Mouse (Mus musculus) stomach, embryonic 15.5 days (tissue): Measurements from ENCODE around the gene Lmx1a. TPM values are rescaled to one million over a fixed set of nuclear protein-coding genes. Genes with fewer than 3 reads are reported as not detected.

Experiments
- ATAC-seq: fragments of 200-750 bp; cut with Nextera tagmentation; 2 replicates; pipeline ENCODE4 v1.8.0; 2017; ENCODE audit warnings: low read depth, moderate number of reproducible peaks, moderate TSS enrichment; ENCODE audit not compliant: insufficient read depth, low FRiP score
- H3K27ac ChIP-seq: fragments of 300-500 bp; sonication (generic); 2 replicates; pipeline ENCODE4 v1.5.1; 2015; ENCODE audit warnings: mild to moderate bottlenecking, inconsistent platforms
- H3K27me3 ChIP-seq: fragments of 300-500 bp; sonication (generic); replicated peaks from 2 replicates; pipeline ENCODE4 v1.6.1; 2015; ENCODE audit warnings: inconsistent platforms
- H3K36me3 ChIP-seq: fragments of 300-500 bp; sonication (generic); 2 replicates; pipeline ENCODE4 v1.6.1; 2015; ENCODE audit warnings: inconsistent platforms
- H3K4me1 ChIP-seq: fragments of 300-500 bp; sonication (generic); 2 replicates; pipeline ENCODE4 v1.6.1; 2015; ENCODE audit warnings: inconsistent platforms
- H3K4me2 ChIP-seq: fragments of 300-500 bp; sonication (generic); 2 replicates; pipeline ENCODE4 v1.6.1; 2015; ENCODE audit warnings: mild to moderate bottlenecking, inconsistent platforms
- H3K4me3 ChIP-seq: fragments of 300-500 bp; sonication (generic); replicated peaks from 2 replicates; pipeline ENCODE4 v1.5.1; 2015; ENCODE audit warnings: inconsistent platforms
- H3K9ac ChIP-seq: fragments of 300-500 bp; sonication (generic); 2 replicates; pipeline ENCODE4 v1.6.1; 2015; ENCODE audit warnings: inconsistent platforms
- H3K9me3 ChIP-seq: fragments of 300-500 bp; sonication (generic); 2 replicates; pipeline ENCODE4 v1.6.1; 2016; ENCODE audit warnings: inconsistent platforms
- WGBS: fragments of 180-500 bp; shearing (Covaris S2); methylation state at CpG from one replicate; pipeline ENCODE4 v1.1.7; 2015; 5-methylcytosine and 5-hydroxymethylcytosine counted together
- polyA plus RNA-seq: library from polyadenylated mRNA; unstranded; fragments of >200 nt; fragmentation: Nextera tagmentation; extraction: Ambion mirVana; gene quantifications from 2 replicates; pipeline ENCODE4 v1.2.1, GENCODE M21; 2015

The Lmx1a gene
- polyA plus RNA-seq, 1 experiment from 2014 or later = 0.18 TPM

- no peak overlapping the region for H3K9ac ChIP-seq
- H3K36me3 ChIP-seq = no peaks in the 10 kb centered on the region
- peaks cover 4% of the 10 kb centered on the region; the same call in 1 of the 2 replicates for H3K27me3 ChIP-seq
- H3K27ac ChIP-seq = no peak overlapping the region
- H3K4me1 ChIP-seq = no peaks in the 10 kb centered on the region
- no peaks in the 10 kb centered on the region for H3K9me3 ChIP-seq
- no peak overlapping the region for H3K4me2 ChIP-seq
- ATAC-seq = no peak
- 37% methylated on average over 4 of the region's 4 CpGs for WGBS
- no peak overlapping the region for H3K4me3 ChIP-seq
These were observed 112.9 kb downstream of the Lmx1a start for GRCm38 (mm10) chr1:167801923-167802322.

GRCm38 (mm10) chr1:167802510-167803271 is 113.7 kb downstream of the Lmx1a start:
- Histone ChIP-seq H3K4me2 (peak overlapping the region; percentile 93), H3K9me3 (no peaks in the 10 kb centered on the region), H3K27ac (no peak overlapping the region), H3K4me1 (no peaks in the 10 kb centered on the region), H3K4me3 (peak overlapping the region; percentile 49), H3K9ac (no peak overlapping the region), H3K36me3 (no peaks in the 10 kb centered on the region), H3K27me3 (peaks cover 4% of the 10 kb centered on the region; the same call in 1 of the 2 replicates)
- ATAC-seq = peak; percentile 66; the same call in 1 of the 2 replicates
- under 1% methylated on average over 59 of the region's 59 CpGs for WGBS

- H3K4me3 ChIP-seq = peak overlapping the region; percentile 49
- no peaks in the 10 kb centered on the region for H3K4me1 ChIP-seq
- no peaks in the 10 kb centered on the region for H3K9me3 ChIP-seq
These were observed 114.4 kb downstream of the Lmx1a start for GRCm38 (mm10) chr1:167803351-167803981.

GRCm38 (mm10) chr1:167804836-167805235 is 115.8 kb downstream of the Lmx1a start:
- H3K9me3 ChIP-seq = no peaks in the 10 kb centered on the region
- WGBS = 48% methylated on average over 7 of the region's 7 CpGs
- H3K4me3 ChIP-seq = no peak overlapping the region
- no peak for ATAC-seq
- H3K4me1 ChIP-seq = no peaks in the 10 kb centered on the region
- no peak overlapping the region for H3K27ac ChIP-seq
- H3K27me3 ChIP-seq = peaks cover 4% of the 10 kb centered on the region; the same call in 1 of the 2 replicates
- no peak overlapping the region for H3K4me2 ChIP-seq
- H3K9ac ChIP-seq = no peak overlapping the region
- no peaks in the 10 kb centered on the region for H3K36me3 ChIP-seq

More at GRCm38 (mm10) chr1:167803351-167803981, 114.4 kb downstream of the Lmx1a start:
- WGBS = 22% methylated on average over 10 of the region's 10 CpGs
- Histone ChIP-seq H3K27ac (no peak overlapping the region), H3K4me2 (peak overlapping the region; percentile 93), H3K36me3 (no peaks in the 10 kb centered on the region), H3K27me3 (peaks cover 4% of the 10 kb centered on the region; the same call in 1 of the 2 replicates), H3K9ac (no peak overlapping the region)
- ATAC-seq = 0 out of 2 replicates have a peak, but pooled peaks have one; percentile 4

GRCm38 (mm10) chr1:167811141-167811540 is 122.1 kb downstream of the Lmx1a start:
- Histone ChIP-seq H3K9me3 (no peaks in the 10 kb centered on the region), H3K4me1 (no peaks in the 10 kb centered on the region), H3K27me3 (no peaks in the 10 kb centered on the region), H3K9ac (no peak overlapping the region), H3K4me2 (no peak overlapping the region), H3K4me3 (no peak overlapping the region), H3K27ac (no peak overlapping the region), H3K36me3 (no peaks in the 10 kb centered on the region)
- no peak for ATAC-seq
- 76% methylated on average over 4 of the region's 4 CpGs for WGBS

- H3K4me3 ChIP-seq = no peak overlapping the region
These were observed 126.1 kb downstream of the Lmx1a start for GRCm38 (mm10) chr1:167815166-167815565.

GRCm38 (mm10) chr1:167817028-167817427 is 128.0 kb downstream of the Lmx1a start:
- no peak overlapping the region for H3K4me2 ChIP-seq
- no peaks in the 10 kb centered on the region for H3K36me3 ChIP-seq
- no peak overlapping the region for H3K9ac ChIP-seq
- no peak for ATAC-seq
- no peak overlapping the region for H3K27ac ChIP-seq
- WGBS = 58% methylated on average over 6 of the region's 6 CpGs
- no peaks in the 10 kb centered on the region for H3K9me3 ChIP-seq
- no peak overlapping the region for H3K4me3 ChIP-seq
- no peaks in the 10 kb centered on the region for H3K4me1 ChIP-seq
- H3K27me3 ChIP-seq = no peaks in the 10 kb centered on the region

More at GRCm38 (mm10) chr1:167815166-167815565, 126.1 kb downstream of the Lmx1a start:
- Histone ChIP-seq H3K9me3 (no peaks in the 10 kb centered on the region), H3K27me3 (no peaks in the 10 kb centered on the region), H3K9ac (no peak overlapping the region), H3K27ac (no peak overlapping the region), H3K4me2 (no peak overlapping the region), H3K4me1 (no peaks in the 10 kb centered on the region), H3K36me3 (no peaks in the 10 kb centered on the region)
- ATAC-seq = no peak
- 73% methylated on average over 4 of the region's 4 CpGs for WGBS

- 20% methylated on average over 1 of the region's 1 CpGs for WGBS
- no peak for ATAC-seq
These were observed 128.6 kb downstream of the Lmx1a start for GRCm38 (mm10) chr1:167817616-167818015.

GRCm38 (mm10) chr1:167820031-167820430 is 131.0 kb downstream of the Lmx1a start:
- Histone ChIP-seq H3K4me1 (no peaks in the 10 kb centered on the region), H3K36me3 (no peaks in the 10 kb centered on the region), H3K9ac (no peak overlapping the region), H3K9me3 (no peaks in the 10 kb centered on the region), H3K27me3 (no peaks in the 10 kb centered on the region), H3K4me2 (no peak overlapping the region), H3K27ac (no peak overlapping the region), H3K4me3 (no peak overlapping the region)
- no peak for ATAC-seq
- WGBS = 90% methylated on average over 6 of the region's 6 CpGs

More at GRCm38 (mm10) chr1:167817616-167818015, 128.6 kb downstream of the Lmx1a start:
- Histone ChIP-seq H3K27me3 (no peaks in the 10 kb centered on the region), H3K4me3 (no peak overlapping the region), H3K9ac (no peak overlapping the region), H3K9me3 (no peaks in the 10 kb centered on the region), H3K4me1 (no peaks in the 10 kb centered on the region), H3K4me2 (no peak overlapping the region), H3K27ac (no peak overlapping the region), H3K36me3 (no peaks in the 10 kb centered on the region)

GRCm38 (mm10) chr1:167821125-167821524 is 132.1 kb downstream of the Lmx1a start:
- Histone ChIP-seq H3K9ac (no peak overlapping the region), H3K4me3 (no peak overlapping the region), H3K4me1 (no peaks in the 10 kb centered on the region), H3K36me3 (no peaks in the 10 kb centered on the region), H3K27me3 (no peaks in the 10 kb centered on the region), H3K27ac (no peak overlapping the region), H3K4me2 (no peak overlapping the region), H3K9me3 (no peaks in the 10 kb centered on the region)
- no peak for ATAC-seq
- 29% methylated on average over 1 of the region's 1 CpGs for WGBS

- ATAC-seq = no peak
- Histone ChIP-seq H3K9me3 (no peaks in the 10 kb centered on the region), H3K27me3 (no peaks in the 10 kb centered on the region), H3K36me3 (no peaks in the 10 kb centered on the region), H3K4me1 (no peaks in the 10 kb centered on the region), H3K27ac (no peak overlapping the region), H3K9ac (no peak overlapping the region), H3K4me3 (no peak overlapping the region), H3K4me2 (no peak overlapping the region)
- WGBS = 87% methylated on average over 7 of the region's 7 CpGs
These were observed 141.3 kb downstream of the Lmx1a start for GRCm38 (mm10) chr1:167830291-167830690.

GRCm38 (mm10) chr1:167831601-167832000 is 142.6 kb downstream of the Lmx1a start:
- Histone ChIP-seq H3K4me2 (no peak overlapping the region), H3K4me1 (no peaks in the 10 kb centered on the region), H3K27ac (no peak overlapping the region), H3K36me3 (no peaks in the 10 kb centered on the region), H3K4me3 (no peak overlapping the region), H3K9me3 (no peaks in the 10 kb centered on the region), H3K9ac (no peak overlapping the region), H3K27me3 (no peaks in the 10 kb centered on the region)
- 86% methylated on average over 3 of the region's 3 CpGs for WGBS
- no peak for ATAC-seq
